Mouse (Mus musculus): ENCODE results near the gene Col27a1. TPM values are rescaled to one million over a fixed set of nuclear protein-coding genes. Genes with fewer than 3 reads are reported as not detected.
A peak's percentile ranks its signal among the peaks of the same experiment; 100 is the strongest.

The Col27a1 gene
- total and polyA plus RNA-seq, 2 experiments from 2014 or later, result 1.4 to 9.5 TPM

- H3K4me3 ChIP-seq (ENCODE audit: low read length), result no peak overlapping the region
- H3K27me3 ChIP-seq (ENCODE audit: insufficient read depth, low read length), result no peaks in the 10 kb centered on the region
- no peaks in the 10 kb centered on the region for H3K4me1 ChIP-seq (ENCODE audit: insufficient read depth, low read length)
- H3K9ac ChIP-seq (replicated peaks; ENCODE audit: low read length), result no peak overlapping the region
- peaks cover 4% of the 10 kb centered on the region; the same call in 1 of the 2 replicates for H3K36me3 ChIP-seq (ENCODE audit: insufficient read depth, low read length)
- ATAC-seq (no peak), DNase-seq (ENCODE audit: low spot score) (no peak)
- H3K4me2 ChIP-seq (ENCODE audit: low read depth, low read length), result no peak overlapping the region
- H3K27ac ChIP-seq, result no peak overlapping the region
- TF ChIP-seq CTCF (IDR thresholded peaks at IDR 0.05; ENCODE audit: low read depth), result no peak
- 91% methylated on average over 4 of the region's 4 CpGs for WGBS
- H3K9me3 ChIP-seq (ENCODE audit: low read length), result no peaks in the 10 kb centered on the region
Measured at GRCm38 (mm10) chr4:63382676-63383369, 169.0 kb downstream of the Col27a1 start.

- peaks cover 4% of the 10 kb centered on the region; the same call in 1 of the 2 replicates for H3K36me3 ChIP-seq (ENCODE audit: insufficient read depth, low read length)
- H3K4me3 ChIP-seq (ENCODE audit: low read length), result no peak overlapping the region
- H3K4me1 ChIP-seq (ENCODE audit: insufficient read depth, low read length), result no peaks in the 10 kb centered on the region
- H3K27me3 ChIP-seq (ENCODE audit: insufficient read depth, low read length), result no peaks in the 10 kb centered on the region
- TF ChIP-seq CTCF (IDR thresholded peaks at IDR 0.05; ENCODE audit: low read depth), result no peak
- DNase-seq (ENCODE audit: low spot score) (no peak), ATAC-seq (no peak)
- no peak overlapping the region for H3K4me2 ChIP-seq (ENCODE audit: low read depth, low read length)
- no peak overlapping the region for H3K9ac ChIP-seq (replicated peaks; ENCODE audit: low read length)
- H3K27ac ChIP-seq, result no peak overlapping the region
- H3K9me3 ChIP-seq (ENCODE audit: low read length), result no peaks in the 10 kb centered on the region
- WGBS, result 68% methylated on average over 12 of the region's 12 CpGs
Measured at GRCm38 (mm10) chr4:63383474-63383873, 169.7 kb downstream of the Col27a1 start.

DNA sequence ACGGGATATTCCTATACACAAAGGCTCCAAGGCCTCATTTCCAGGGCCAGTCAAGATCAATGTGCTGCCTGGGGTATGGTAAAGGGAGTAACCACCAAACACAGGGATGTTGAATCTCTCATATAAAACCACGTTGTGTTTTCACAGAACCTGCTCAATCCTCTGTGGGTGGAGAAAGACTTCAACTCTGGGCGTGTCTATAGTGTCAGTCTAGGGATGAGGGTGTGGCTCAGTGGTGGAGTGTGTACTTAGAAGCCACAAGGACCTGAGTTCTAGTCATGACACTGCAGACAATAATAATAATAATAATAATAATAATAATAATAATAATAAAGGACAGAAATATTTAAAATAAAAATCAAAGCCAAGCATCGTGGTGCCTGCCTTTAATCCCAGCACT, 170.5 kb downstream of the Col27a1 start:
- Histone ChIP-seq H3K9me3 (ENCODE audit: low read length) (no peaks in the 10 kb centered on the region), H3K27me3 (ENCODE audit: insufficient read depth, low read length) (no peaks in the 10 kb centered on the region), H3K4me2 (ENCODE audit: low read depth, low read length) (no peak overlapping the region), H3K4me1 (ENCODE audit: insufficient read depth, low read length) (peaks cover 5% of the 10 kb centered on the region; the same call in 1 of the 2 replicates), H3K27ac (no peak overlapping the region), H3K4me3 (ENCODE audit: low read length) (no peak overlapping the region), H3K9ac (replicated peaks; ENCODE audit: low read length) (no peak overlapping the region), H3K36me3 (ENCODE audit: insufficient read depth, low read length) (peaks cover 4% of the 10 kb centered on the region; the same call in 1 of the 2 replicates)
- no peak for TF ChIP-seq CTCF (IDR thresholded peaks at IDR 0.05; ENCODE audit: low read depth)
- 89% methylated on average over 4 of the region's 4 CpGs for WGBS
- no peak for ATAC-seq
- no peak for DNase-seq (ENCODE audit: low spot score)

MicroRNAs encoded within 50 kb of the gene (microRNA counts, 519-probe panel; counts per million panel counts)
- 1,133 counts per million, percentile 14 among the panel's probes with 10 or more counts for microRNA mmu-miR-455

Small RNA genes lying within 50 kb of the gene (microRNA-seq; reads per million reads assigned to microRNA genes)
- gene Mir455, result 351 to 610 reads per million in 2 experiments

Other genes with a start within 250 kb of the Col27a1 start
- 23.0 and 26.8 TPM in 2 replicates for gene Zfp618, start 248.4 kb upstream of the Col27a1 start, total RNA-seq (2014; rRNA removed)
- gene Zfp618, start 248.4 kb upstream of the Col27a1 start, polyA plus RNA-seq (2015; fragmentation: Nextera tagmentation; extraction: Ambion mirVana), result 15.9 and 16.2 TPM in 2 replicates
- gene Ambp, start 59.2 kb upstream of the Col27a1 start, total RNA-seq (2014; rRNA removed), result not detected in 2 replicates
- gene Ambp, start 59.2 kb upstream of the Col27a1 start, polyA plus RNA-seq (2015; fragmentation: Nextera tagmentation; extraction: Ambion mirVana), result not detected in 2 replicates
- 0.18 and 0.47 TPM in 2 replicates for gene Kif12, start 41.9 kb upstream of the Col27a1 start, total RNA-seq (2014; rRNA removed)
- 0.10 and 0.39 TPM in 2 replicates for gene Kif12, start 41.9 kb upstream of the Col27a1 start, polyA plus RNA-seq (2015; fragmentation: Nextera tagmentation; extraction: Ambion mirVana)
- not detected in 2 replicates for gene Orm1, start 130.6 kb downstream of the Col27a1 start, total RNA-seq (2014; rRNA removed)
- gene Orm1, start 130.6 kb downstream of the Col27a1 start, polyA plus RNA-seq (2015; fragmentation: Nextera tagmentation; extraction: Ambion mirVana), result not detected in 2 replicates
- gene Orm3, start 142.2 kb downstream of the Col27a1 start, total RNA-seq (2014; rRNA removed), result not detected in 2 replicates
- gene Orm3, start 142.2 kb downstream of the Col27a1 start, polyA plus RNA-seq (2015; fragmentation: Nextera tagmentation; extraction: Ambion mirVana), result not detected in 2 replicates
- not detected in 2 replicates for gene Orm2, start 148.4 kb downstream of the Col27a1 start, total RNA-seq (2014; rRNA removed)
- gene Orm2, start 148.4 kb downstream of the Col27a1 start, polyA plus RNA-seq (2015; fragmentation: Nextera tagmentation; extraction: Ambion mirVana), result not detected in 2 replicates
- gene Akna, start 189.3 kb downstream of the Col27a1 start, total RNA-seq (2014; rRNA removed), result 7.2 and 8.1 TPM in 2 replicates
- gene Akna, start 189.3 kb downstream of the Col27a1 start, polyA plus RNA-seq (2015; fragmentation: Nextera tagmentation; extraction: Ambion mirVana), result 2.7 and 3.2 TPM in 2 replicates